Mouse (Mus musculus) mouse embryonic stem cell (cell line): ENCODE results near the gene Acsbg1.
"Not testable (repeated sequence)": the region's sequence is repeated elsewhere in the genome, so short reads cannot be mapped to it uniquely, and the experiment has no call there.

Source experiments
- in situ Hi-C, 2 experiments: fragments of 300-500 bp; cut with MboI; formaldehyde crosslinking; loops; 1 replicate in 1 of 2; 3 replicates in 1 of 2; pipeline ENCODE4 v1.14.3; 2019 to 2020; ENCODE audit warnings: low sequenced_read_pairs in 2 of 2, low pct_unique_long_range_greater_than_20kb in 1 of 2, mixed read lengths in 1 of 2; ENCODE audit not compliant: unreplicated experiment in 1 of 2

The Acsbg1 gene

DNA sequence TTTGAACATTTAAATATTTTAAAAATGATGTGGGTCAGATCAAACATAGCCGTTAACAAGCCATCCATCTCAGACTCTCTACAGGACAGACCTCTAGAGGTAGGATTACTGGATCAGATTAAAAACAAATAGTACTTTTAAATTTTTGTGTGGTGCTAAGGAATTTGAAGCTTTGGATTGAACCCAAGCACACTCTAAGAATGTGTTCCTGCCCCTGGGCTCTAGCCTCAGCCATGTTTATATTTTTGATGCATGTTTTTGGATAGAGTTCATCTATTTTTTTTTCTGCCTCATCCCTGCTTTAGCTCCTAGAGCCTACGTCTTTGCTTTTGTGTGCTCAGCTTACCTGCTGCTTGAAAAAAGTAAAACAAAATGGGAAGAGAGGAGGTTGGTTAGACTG is 28.3 kb downstream of the Acsbg1 start:
- in situ Hi-C loops = no loop called here

DNA sequence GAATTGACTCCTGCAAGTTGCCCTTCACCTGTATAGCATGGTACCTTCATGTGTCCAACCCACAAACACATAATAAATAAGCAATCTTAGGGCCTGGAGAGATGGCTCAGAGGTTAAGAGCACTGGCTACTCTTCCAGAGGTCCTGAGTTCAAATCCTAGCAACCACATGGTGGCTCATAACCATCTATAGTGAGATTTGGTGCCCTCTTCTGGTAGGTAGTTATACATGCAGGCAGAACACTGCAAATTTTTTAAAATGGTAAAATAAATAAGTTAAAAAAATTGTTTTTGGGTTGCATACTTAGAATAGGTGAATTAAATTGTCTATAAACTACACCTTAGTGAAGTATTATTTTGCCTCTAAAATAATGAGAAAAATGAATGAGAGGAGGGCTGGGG is 30.8 kb downstream of the Acsbg1 start:
- in situ Hi-C loops = no loop called here

DNA sequence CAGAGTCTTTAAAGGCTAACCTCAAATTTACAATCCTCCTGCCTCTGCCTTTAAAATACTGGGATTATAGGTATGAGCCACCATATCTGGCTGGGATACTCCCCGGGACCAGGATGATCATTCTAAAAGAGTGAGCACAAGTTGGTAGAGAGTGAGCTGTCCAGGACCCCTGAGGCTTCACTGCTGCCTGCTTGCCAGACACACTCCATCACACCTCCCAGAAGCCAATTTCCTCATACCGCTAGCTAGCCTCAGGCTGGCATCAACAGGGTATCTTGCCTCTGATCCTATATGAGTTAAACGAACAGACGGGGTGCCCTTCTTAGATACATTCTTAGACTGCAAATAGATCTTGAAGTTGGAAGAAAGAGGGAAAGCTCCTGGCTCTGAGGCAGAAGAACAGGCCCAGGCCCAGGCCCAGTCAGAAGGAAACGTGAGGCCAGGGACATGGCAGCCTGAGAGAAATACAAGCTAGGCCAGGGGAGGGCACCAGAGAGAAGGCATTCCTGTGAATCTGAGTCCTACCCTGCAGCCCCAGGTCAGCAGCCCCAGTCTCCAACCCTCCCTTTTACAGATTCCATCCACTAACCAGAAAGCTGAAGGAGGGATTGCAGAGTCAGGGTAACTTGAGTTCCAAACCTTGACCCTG is 31.9 kb downstream of the Acsbg1 start:
- in situ Hi-C loops = no loop called here

DNA sequence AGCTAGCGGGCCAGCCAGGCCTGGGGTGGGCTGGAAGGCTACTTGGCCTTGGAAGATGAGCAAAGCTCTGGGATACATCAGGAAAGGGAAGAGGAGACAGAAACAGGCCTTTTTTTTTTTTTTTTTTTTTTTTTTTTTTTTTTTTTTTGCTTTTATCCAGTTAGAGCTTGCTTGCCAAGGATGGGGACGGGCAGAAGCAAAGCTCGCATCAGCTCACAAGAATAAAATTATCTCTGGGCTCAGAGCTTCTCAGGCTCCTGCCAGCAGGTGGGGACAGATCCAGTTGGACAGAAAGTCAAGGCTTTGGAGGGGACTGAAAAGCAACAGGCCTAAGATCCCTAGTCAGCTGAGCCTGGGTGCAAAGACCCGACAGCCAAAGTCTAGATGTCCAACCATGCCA is 32.9 kb downstream of the Acsbg1 start:
- in situ Hi-C loops = no loop called here

DNA sequence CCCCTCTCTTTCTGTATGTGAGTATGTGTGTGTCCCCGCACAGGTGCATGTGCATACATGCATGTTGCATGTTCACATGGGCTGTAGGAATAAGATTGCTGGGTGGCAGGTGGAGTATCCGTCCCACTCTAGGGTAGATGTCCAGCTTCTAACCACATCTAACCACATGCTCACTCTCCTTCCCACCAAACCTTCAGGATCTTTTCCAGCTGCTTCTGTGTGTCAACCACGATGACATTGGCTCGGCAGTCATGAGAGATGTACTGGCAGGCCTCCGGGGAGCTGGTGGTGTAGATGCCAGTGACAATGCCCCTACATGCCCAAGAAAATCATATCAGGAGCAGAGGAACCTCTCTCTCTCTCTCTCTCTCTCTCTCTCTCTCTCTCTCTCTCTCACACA is 34.4 kb downstream of the Acsbg1 start:
- in situ Hi-C loops = no loop called here

DNA sequence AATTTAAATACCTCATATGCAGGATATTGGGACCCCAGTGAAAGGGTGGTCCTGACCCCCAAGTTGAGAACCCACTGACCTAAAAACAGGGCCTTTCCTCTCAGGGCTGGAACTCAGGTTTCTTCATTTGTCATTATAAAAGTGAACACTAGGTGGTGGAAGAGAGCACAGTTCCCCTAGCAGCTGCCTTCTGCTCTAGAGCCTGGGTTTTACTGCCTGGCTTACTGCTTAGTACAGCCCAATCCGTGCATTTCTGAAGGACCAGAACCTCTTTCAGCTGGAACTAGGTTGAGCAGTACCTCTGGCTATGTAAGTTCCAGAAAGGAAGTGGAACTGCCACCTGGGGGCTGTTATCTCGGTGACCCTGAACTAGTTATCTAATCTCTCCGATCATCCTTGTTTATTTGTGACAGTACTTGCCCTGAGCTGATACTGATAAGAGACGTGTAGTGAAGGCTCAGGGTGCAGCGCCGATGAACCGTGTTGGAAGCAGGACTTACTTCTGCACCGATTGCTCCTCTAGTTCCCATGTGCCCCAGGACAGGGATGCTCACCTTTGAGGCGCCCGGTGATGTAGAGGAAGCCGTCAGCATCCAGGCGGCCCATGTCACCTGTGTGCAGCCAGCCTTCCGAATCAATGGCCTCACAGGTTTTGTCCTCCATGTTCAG is 47.4 kb downstream of the Acsbg1 start:
- in situ Hi-C loops = no loop called here

DNA sequence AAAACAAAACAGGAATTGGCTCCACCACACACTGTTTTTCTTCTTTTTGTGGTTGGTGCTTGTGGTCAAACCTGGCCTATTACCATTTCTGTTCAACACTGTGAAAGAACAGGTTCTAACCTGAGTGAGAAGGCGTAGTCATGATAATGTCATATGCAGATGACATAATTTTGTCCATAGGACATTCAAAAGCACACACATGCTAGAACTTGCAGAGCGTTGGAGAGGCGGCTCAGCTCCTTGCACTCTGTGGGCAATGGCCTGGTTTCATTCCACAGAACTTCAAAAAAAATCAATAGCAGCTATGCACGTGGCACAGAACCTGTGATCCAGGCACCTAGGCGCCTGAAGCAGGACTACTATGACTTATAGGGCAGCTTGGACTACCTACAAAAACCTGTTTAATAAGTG is 48.9 kb downstream of the Acsbg1 start:
- in situ Hi-C loops = no loop called here

DNA sequence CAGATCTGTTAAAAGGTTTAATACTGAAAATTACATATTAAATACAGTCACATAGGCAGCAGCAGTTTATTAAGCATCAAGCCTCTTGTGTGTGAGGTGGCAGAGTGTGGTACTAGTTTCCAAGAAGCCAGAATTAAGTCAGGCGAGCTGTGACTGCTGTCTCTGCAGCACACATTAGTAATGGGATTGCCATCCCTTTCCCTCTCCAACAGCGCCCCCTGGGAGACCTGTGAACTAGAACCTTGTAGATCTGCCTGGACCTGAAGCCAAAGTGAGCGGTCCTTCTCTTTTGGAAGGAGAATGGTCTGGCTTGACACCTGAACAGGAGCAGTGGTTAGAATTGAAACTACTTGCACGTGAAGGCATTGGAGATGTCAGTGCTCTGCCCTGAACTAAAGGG is 56.8 kb downstream of the Acsbg1 start:
- in situ Hi-C loops = no loop called here

DNA sequence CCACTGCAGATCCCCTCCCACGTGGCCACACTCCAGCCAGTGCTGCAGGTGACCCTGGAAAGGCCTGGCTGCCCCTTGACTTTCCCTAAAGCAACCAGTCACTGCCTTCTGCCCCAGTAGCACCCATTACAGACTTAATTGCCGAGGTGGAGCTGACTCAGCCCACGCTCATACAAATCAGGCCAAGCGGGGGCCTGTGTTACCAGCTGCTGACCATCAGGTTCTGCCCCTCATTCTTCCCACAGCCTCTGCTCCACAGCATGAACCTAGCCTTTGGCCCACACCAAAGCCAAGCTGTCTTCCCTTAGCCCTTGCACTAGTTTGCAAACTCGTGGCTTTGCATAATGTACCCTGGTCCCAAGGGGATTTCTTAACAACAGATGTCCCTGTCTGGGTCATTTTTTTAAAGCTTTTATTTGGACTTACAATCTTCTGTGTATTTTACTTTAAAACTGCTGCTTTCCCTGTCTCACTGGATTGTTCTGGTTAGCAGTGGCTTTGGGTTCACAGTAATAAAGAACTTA is 57.5 kb downstream of the Acsbg1 start:
- in situ Hi-C loops = no loop called here

DNA sequence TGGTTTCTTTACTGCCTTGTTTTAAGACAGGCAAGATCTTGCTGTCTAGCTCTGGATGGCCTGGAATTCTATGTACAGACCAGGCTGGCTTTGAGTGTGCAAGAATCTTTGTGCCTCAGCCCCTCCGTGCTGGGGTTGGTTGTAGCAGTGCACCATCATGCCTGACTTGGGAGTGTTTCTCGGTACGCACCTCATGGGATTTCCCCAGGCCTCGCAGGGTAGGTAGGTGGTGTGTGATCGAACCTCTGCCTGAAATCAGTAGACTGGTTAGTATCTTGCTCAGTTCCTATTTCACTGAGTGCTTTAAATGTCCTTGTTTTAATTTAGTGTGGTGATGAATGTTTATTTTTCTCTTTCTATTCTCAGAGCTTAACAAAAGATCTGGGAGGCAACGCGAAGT is 58.8 kb downstream of the Acsbg1 start:
- in situ Hi-C loops = no loop called here

DNA sequence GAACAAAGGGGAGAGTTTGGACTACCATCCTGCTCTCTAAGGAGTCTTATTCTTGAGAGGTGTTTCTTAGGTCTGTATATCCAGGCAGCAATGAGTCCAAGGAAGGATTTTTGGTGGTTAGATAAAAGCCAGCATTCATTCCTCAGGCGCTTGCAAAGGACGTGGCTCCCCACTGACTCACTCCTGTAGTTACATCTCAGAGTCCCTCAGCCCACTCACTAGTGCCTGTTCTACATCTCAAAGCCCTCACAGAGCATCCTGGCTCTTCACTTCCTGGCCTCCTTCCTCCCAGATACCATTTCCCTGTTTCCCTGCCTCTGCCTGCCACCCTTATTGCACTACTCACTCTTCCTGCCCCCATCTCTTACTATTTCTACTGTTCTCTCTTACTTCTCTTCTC is 59.3 kb downstream of the Acsbg1 start:
- in situ Hi-C loops = no loop called here

DNA sequence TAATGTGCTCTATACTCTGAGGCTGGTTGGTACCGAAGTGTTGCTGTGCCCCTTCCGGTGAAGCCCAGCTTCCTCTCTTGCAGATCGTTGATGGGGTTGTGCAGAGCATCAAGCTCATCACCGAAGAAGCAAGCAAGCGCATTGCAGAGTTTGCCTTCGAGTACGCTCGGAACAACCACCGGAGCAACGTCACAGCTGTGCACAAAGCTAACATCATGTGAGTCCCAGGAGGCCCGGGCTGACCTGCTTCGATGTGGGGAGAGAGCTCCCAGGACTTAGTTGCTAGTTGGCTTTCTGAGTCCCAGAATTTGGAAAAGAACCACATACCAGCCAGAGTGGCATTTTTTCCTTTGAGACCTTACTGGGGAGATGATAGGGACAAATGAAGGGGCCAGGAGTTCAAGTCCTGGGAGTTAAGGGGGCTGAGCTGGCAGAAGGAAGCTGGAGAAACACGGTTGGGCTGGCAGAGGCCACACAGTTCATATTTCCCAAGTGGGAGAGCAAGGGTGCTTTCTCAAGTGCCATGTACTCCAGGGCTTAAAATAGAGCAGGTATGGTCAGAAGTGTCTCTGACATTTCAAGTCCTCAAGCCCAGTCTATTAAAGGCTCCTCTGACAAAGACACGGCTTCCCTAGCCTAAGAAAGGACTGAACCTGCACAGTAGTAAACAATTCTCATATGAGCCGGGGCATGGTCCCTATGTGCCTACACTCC is 64.8 kb downstream of the Acsbg1 start:
- in situ Hi-C loops = no loop called here

DNA sequence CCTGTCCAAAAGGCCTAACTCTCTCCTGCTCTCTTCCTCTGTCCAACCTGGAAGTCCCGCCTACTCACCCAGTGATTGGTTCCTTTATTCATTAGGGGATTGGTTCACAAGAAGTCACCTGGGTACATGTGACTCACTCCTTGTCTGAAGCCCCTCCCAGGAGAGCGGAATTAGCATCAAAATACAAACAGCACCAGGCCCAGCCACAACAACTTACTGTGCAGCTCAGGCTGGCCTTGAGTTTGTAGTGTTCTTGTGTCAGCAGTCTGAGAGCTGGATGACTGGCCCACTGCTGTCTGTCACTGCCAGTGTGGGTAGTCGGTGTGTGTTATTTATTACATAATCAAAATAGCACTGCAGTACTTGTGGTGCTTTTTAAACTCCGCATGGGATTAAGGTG is 68.0 kb downstream of the Acsbg1 start:
- in situ Hi-C loops = not testable (repeated sequence)

DNA sequence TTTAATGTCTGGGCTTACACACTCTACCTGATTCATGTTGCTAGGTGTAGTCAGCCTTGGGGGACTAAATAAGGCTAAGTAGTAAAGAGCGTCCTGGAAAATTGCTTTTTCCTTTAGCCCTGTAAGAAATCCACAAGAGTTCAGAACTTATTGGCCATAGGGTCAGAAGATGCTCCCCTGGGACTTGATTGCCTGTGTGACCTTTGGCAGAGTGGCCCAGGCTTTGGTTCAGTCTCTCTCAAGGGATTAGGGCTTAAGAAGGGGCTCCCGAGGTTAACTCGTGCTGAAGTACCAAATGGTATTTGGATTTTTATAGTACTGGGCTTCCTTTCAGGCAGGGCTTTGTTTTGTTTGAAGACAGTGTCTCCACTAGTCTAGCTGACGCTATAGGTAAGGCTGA is 73.8 kb downstream of the Acsbg1 start:
- in situ Hi-C loops = no loop called here

DNA sequence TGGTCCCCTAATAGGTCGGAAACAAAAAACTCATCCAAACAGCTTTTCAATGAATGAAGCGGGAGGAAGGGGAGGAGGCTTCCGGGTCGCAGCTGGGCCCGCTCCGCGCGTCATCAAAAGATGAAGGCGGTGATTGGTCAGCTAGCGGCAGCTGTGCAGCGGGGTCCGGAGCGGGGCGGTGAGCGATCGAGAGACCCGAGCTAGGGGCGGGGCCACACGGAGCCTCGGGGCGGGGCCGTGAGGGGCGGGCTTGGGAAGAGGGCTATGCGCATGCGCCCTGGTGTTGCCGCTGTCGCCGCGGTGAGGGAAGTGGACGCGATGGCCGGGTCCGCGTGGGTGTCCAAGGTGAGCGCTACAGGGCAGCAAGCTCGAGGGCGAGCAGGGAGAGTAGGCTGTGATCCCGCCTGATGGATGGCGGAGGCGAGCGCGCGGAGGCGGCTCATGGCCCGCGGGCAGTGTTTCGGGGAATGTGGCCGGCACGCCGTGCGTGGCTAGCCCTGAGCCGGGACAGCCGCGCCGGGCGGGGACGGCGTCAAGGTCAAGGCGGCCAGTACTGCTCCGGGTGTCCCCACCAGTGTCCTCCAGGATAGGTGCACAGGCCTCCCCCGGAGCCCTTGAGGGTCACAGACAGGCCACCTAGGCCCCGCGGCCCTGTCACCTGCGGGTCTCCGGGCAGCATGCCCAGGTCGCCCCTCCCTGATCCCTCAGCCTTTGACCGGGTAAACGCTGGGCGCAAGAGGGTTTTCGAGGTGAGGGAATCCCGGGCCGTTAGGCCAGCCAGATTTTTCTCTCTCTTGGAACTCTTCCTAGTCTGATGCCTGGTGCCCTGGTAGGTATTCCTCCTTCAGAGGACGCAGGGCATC is 75.2 kb downstream of the Acsbg1 start, which contains the start of gene Idh3a:
TSS of gene Idh3a (plus strand) at position 136 of the 863 bp plus-strand sequence.
- in situ Hi-C loops = no loop called here

DNA sequence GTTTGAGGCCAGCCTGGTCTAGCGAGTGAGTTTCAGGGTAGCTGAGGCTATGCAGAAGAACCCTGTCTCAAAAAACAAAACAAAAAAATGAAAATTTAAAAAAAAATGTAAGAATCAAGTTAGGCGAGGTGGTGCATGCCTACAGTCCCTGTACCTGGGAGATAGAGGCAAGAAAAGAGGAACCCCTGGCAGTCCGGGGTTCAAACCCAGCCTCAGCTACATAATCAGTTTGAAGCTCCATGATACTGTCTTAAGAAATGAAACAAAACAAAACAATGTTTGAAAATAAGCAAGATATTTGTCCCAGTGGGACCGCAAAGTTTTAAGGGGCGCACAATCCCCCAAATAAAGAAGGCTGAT is 75.9 kb downstream of the Acsbg1 start:
- in situ Hi-C loops = no loop called here

DNA sequence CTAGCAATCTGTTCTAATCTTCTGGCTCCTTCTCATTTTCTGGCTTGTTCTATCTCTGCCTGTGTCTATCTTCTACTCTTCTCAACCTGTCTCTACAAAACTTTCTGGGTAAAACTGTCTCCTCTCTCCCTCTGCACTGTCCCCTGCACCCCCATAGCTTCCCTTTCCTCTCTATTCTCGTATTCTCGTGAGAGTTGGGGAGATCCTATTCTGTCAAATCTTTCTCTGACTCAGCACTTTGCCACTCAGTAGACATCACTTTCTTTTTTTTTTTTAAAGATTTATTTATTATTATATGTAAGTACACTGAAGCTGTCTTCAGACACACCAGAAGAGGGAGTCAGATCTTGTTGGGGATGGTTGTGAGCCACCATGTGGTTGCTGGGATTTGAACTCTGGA is 77.5 kb downstream of the Acsbg1 start:
- in situ Hi-C loops = not testable (repeated sequence)

DNA sequence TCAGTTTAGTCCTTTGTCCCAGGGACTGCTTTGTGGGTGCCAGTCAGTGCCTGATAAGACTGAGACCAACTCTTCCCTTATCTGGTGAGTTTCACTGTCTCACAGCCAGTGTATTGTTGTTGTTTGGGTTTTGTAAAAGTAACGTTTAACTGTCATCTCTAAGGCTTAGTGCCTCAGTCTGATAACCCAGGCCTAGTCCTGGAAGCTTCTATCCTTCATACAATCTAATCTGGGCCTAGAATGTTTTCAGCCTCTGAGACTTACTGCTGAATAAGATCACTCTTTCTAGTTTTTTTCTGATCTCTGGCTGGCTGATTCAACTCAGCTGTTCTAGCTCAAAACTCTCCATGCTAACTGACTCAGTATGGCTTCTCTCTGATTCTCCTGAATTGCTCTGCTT is 78.0 kb downstream of the Acsbg1 start:
- in situ Hi-C loops = no loop called here
